In genomic region chr2:71389864-71390263, GRCm38 (mm10) we compare ENCODE assay signal across 8 mouse cellular contexts. TPM values are rescaled to one million over a fixed set of nuclear protein-coding genes. Genes with fewer than 3 reads are reported as not detected.
A peak's percentile ranks its signal among the peaks of the same experiment; 100 is the strongest.
DNase-seq lines count a peak whose midpoint lies in the region; ATAC-seq and TF ChIP-seq lines count a peak whose summit lies in the region.

No protein-coding gene starts in this region.

- H3K4me3 ChIP-seq in layer of hippocampus, adult 2 months = peak overlapping the region; percentile 96
- H3K4me3 ChIP-seq in embryonic facial prominence, embryonic 12.5 days = peak overlapping the region; percentile 91
- peak overlapping the region; percentile 73 for H3K4me3 ChIP-seq in limb, embryonic 11.5 days (ENCODE audit: low read depth, low read length)
- H3K4me3 ChIP-seq in neural tube, embryonic 15.5 days (replicated peaks) = peak overlapping the region; percentile 88

- no peak for TF ChIP-seq CTCF in layer of hippocampus, adult 2 months (conservative IDR thresholded peaks at IDR 0.05)

- H3K27me3 ChIP-seq in embryonic facial prominence, embryonic 12.5 days = no peaks in the 10 kb centered on the region
- no peaks in the 10 kb centered on the region for H3K27me3 ChIP-seq in limb, embryonic 11.5 days (ENCODE audit: control insufficient read depth, insufficient read depth, low read length)
- H3K27me3 ChIP-seq in neural tube, embryonic 15.5 days (replicated peaks) = no peaks in the 10 kb centered on the region

- H3K4me2 ChIP-seq in embryonic facial prominence, embryonic 12.5 days (replicated peaks) = peak overlapping the region; percentile 73
- H3K4me2 ChIP-seq in limb, embryonic 11.5 days (ENCODE audit: low read depth, severe bottlenecking) = peak overlapping the region; percentile 66
- peak overlapping the region; percentile 86 for H3K4me2 ChIP-seq in neural tube, embryonic 15.5 days

- peak overlapping the region; percentile 83 for H3K9ac ChIP-seq in embryonic facial prominence, embryonic 12.5 days
- peak overlapping the region; percentile 84 for H3K9ac ChIP-seq in limb, embryonic 11.5 days (ENCODE audit: low read length)
- peak overlapping the region; percentile 69 for H3K9ac ChIP-seq in neural tube, embryonic 15.5 days (replicated peaks)

- ATAC-seq in embryonic facial prominence, embryonic 12.5 days (ENCODE audit: insufficient number of reproducible peaks, insufficient read depth, low FRiP score, low TSS enrichment) = no peak
- no peak for ATAC-seq in limb, embryonic 11.5 days (ENCODE audit: insufficient number of reproducible peaks, low FRiP score, low TSS enrichment, low read depth)
- ATAC-seq in neural tube, embryonic 15.5 days (ENCODE audit: low FRiP score) = no peak

- 64% methylated on average over 9 of the region's 9 CpGs for WGBS in embryonic facial prominence, embryonic 12.5 days
- 68% methylated on average over 9 of the region's 9 CpGs for WGBS in limb, embryonic 11.5 days
- WGBS in neural tube, embryonic 15.5 days = 70% methylated on average over 9 of the region's 9 CpGs

- DNase-seq in layer of hippocampus, adult 2 months (ENCODE audit: low spot score in 2 of 2) = no peak
- no peak for DNase-seq in layer of hippocampus, adult 18-20 months (ENCODE audit: low spot score in 2 of 2)
- no peak for DNase-seq in limb, embryonic 11.5 days (ENCODE audit: low spot score)
- DNase-seq in cerebellum, adult 9-10 months = no peak
- DNase-seq in gastrocnemius, postnatal 25 days = no peak
- DNase-seq in kidney, postnatal 25 days = no peak

- H3K36me3 ChIP-seq in embryonic facial prominence, embryonic 12.5 days = peaks cover 26% of the 10 kb centered on the region
- 0 out of 2 replicates have a peak, but pooled peaks cover 2% of the 10 kb centered on the region for H3K36me3 ChIP-seq in limb, embryonic 11.5 days (ENCODE audit: control insufficient read depth, insufficient read depth, low read length)
- H3K36me3 ChIP-seq in neural tube, embryonic 15.5 days = 0 out of 2 replicates have a peak, but pooled peaks cover 7% of the 10 kb centered on the region

- no peak overlapping the region for H3K27ac ChIP-seq in layer of hippocampus, adult 2 months
- peak overlapping the region; percentile 78 for H3K27ac ChIP-seq in embryonic facial prominence, embryonic 12.5 days
- no peak overlapping the region; the same call in 1 of the 2 replicates for H3K27ac ChIP-seq in limb, embryonic 11.5 days (replicated peaks; ENCODE audit: low read depth, low read length)
- H3K27ac ChIP-seq in neural tube, embryonic 15.5 days (replicated peaks) = no peak overlapping the region

- H3K4me1 ChIP-seq in embryonic facial prominence, embryonic 12.5 days = peaks cover 5% of the 10 kb centered on the region; the same call in 1 of the 2 replicates
- H3K4me1 ChIP-seq in limb, embryonic 11.5 days (ENCODE audit: control insufficient read depth, insufficient read depth, low read length) = no peaks in the 10 kb centered on the region; the same call in 1 of the 2 replicates
- H3K4me1 ChIP-seq in neural tube, embryonic 15.5 days = peaks cover 16% of the 10 kb centered on the region

- H3K9me3 ChIP-seq in embryonic facial prominence, embryonic 12.5 days = no peaks in the 10 kb centered on the region
- H3K9me3 ChIP-seq in limb, embryonic 11.5 days (ENCODE audit: control insufficient read depth, low read length) = no peaks in the 10 kb centered on the region
- H3K9me3 ChIP-seq in neural tube, embryonic 15.5 days (replicated peaks) = no peaks in the 10 kb centered on the region

RNA-seq across cellular contexts. Expression of gene Hat1, which starts 1.1 kb away (rescaled TPM):
- 10 to 100 TPM; 15.4 to 16.5 TPM for total RNA-seq in layer of hippocampus, adult 2 months (2021)
- 10 to 100 TPM; 14.7 to 18.3 TPM for total RNA-seq in layer of hippocampus, adult 18-20 months (2021)
- 134 and 135 TPM in 2 replicates for polyA plus RNA-seq in embryonic facial prominence, embryonic 12.5 days (2016; fragmentation: Nextera tagmentation; extraction: Ambion mirVana)
- 168 and 180 TPM in 2 replicates for polyA plus RNA-seq in limb, embryonic 11.5 days (2014; fragmentation: Nextera tagmentation; extraction: Ambion mirVana)
- polyA plus RNA-seq in neural tube, embryonic 15.5 days (2015; fragmentation: Nextera tagmentation; extraction: Ambion mirVana) = 45.9 and 68.2 TPM in 2 replicates
- total RNA-seq in gastrocnemius, postnatal 25 days (2021) = 10 to 100 TPM; 13.1 to 16.7 TPM

RNA-seq across cellular contexts. Expression of gene Slc25a12, which starts 22.3 kb away (rescaled TPM):
- 100 to 1,000 TPM; 155 TPM for total RNA-seq in layer of hippocampus, adult 2 months (2021)
- 100 to 1,000 TPM; 150 to 164 TPM for total RNA-seq in layer of hippocampus, adult 18-20 months (2021)
- polyA plus RNA-seq in embryonic facial prominence, embryonic 12.5 days (2016; fragmentation: Nextera tagmentation; extraction: Ambion mirVana) = 44.0 and 45.8 TPM in 2 replicates
- polyA plus RNA-seq in limb, embryonic 11.5 days (2014; fragmentation: Nextera tagmentation; extraction: Ambion mirVana) = 28.0 and 32.2 TPM in 2 replicates
- 109 and 119 TPM in 2 replicates for polyA plus RNA-seq in neural tube, embryonic 15.5 days (2015; fragmentation: Nextera tagmentation; extraction: Ambion mirVana)
- 100 to 1,000 TPM; 407 to 424 TPM for total RNA-seq in gastrocnemius, postnatal 25 days (2021)
